Mouse (Mus musculus): ENCODE results near the gene Fuca2.
"Not testable (repeated sequence)": the region's sequence is repeated elsewhere in the genome, so short reads cannot be mapped to it uniquely, and the experiment has no call there.

The Fuca2 gene

DNA sequence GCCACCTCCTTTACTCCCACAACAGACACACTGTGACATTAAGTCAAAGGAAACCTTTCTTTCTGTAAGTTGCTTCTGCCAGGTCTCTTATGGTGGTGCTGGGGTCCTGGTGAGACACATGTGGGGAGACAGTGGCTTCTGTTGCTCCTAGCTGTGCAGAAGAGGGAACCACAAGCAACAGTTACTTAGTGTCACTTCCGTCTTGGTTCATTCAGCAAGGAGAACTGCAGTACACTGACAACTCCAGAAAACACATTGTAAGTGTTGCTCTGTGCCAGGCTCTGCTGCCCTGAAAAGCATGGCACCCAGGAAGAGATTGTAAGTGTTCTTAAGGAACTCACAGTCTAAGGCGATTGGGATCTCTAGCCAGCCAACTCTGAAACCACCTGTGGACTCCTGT is at the start of gene Fuca2:
Gene Fuca2 (plus strand): TSS at position 210 of the 400 bp plus-strand sequence.
- DNase-seq (ENCODE audit: extremely low read depth, insufficient read length, low spot score) = no peak

DNA sequence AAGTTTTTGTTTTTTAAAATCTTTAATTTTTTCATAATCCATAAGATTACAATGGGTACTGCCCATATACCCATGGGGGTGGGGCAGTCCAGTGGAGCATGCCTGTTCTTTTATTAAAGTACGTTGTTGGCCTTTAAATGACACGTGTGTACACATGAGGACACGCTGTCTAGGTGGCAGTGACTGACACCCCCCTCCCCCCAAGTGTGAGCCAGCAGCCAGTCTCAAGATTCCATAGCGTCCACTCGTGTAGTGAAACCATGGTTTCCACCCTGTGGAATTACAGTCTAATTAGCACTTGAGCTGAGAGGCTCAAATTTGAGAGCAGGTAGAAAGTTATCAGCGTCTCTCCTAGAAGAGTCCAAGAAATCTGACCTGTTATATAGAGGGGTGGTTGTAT is 47.7 kb upstream of the Fuca2 start:
- no peak for DNase-seq (ENCODE audit: extremely low read depth, insufficient read length, low spot score)

DNA sequence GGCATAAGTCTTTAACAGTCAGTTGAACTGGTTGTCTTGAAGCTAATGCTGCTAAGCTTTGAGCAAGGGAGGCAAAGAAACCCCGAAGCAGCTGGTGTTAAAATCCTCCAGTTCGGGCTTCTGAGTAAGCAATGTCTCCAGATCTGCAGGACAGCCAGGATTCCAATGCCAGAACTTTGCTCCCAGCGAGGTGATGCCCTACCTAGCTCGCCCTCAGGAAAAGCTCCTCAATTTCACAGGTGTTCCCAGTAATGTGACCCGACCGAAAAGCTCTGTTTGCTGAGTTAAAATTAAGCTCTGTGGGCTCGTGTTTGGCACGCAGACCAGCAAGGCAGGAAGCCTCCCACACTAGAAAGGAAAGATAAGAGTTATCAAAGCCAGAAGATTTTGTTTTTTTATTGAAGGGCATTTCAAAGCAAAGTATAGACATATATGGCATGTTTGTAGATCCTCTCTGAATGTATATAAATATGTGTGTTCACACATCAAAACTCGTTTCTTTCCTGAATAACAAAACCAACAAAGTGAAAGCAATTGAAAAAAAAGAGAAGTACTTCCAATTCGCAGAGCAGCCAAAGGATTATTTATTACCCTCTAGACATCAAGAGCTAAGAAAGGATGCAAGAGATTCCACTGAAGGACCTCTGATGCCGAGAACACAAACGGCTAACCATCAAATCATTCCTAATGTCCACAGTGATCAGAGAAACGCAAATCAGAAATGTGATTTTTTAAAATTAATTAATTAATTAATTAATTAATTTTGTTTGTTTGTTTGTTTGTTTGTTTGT is 45.9 kb upstream of the Fuca2 start:
- no peak for DNase-seq (ENCODE audit: extremely low read depth, insufficient read length, low spot score)

DNA sequence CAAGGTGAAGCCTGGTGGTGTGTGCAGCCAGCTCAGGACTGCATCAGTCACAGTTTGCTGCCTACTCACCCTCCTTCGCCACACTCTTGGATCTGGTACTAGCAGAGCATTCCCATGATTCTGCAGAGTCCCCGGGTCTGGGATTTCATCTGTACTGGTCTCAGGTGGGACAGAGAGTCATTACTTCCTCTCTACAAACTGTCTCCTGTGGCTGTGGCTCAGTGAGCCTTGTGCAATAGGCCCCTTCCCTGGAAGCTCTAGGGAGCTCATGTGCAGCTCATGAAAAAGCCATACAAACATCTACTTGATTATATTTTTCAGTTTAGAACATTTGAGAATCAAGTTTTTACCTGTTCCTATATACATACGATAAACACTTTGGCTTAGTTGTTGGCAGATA is 35.0 kb upstream of the Fuca2 start:
- DNase-seq (ENCODE audit: extremely low read depth, insufficient read length, low spot score) = not testable (repeated sequence)

DNA sequence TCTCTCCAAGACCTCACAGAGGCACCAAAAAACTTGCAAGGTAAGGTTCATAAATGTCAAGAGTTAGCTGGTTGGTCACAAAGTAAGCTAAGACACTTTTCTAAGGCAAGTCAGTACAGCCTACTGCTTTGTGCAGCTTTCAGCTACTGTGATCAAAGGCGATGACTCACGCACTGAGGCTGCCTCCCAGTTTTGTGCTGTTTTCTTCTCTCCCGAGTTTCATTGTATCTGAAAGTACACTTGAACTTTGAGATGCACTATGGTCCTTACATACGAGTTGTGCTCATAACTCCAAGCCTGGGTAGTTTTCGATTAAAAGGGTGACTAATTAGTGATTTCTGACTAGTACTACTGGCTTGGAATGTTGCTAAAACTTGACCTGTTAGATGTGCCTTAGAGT is 32.4 kb upstream of the Fuca2 start:
- no peak for DNase-seq (ENCODE audit: extremely low read depth, insufficient read length, low spot score)

DNA sequence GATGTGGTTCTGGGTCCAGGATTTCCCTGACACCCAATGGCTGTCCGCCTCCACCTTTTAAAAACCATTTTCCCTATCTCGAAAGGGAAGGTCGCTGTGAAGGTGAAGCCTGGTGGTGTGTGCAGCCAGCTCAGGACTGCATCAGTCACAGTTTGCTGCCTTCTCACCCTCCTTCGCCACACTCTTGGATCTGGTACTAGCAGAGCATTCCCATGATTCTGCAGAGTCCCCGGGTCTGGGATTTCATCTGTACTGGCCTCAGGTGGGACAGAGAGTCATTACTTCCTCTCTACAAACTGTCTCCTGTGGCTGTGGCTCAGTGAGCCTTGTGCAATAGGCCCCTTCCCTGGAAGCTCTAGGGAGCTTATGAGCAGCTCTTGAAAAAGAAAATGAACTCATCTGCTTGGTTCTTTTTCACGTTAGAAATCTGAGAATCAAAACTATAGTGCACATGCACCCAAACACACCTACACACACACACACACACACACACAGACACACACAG is 31.3 kb upstream of the Fuca2 start:
- DNase-seq (ENCODE audit: extremely low read depth, insufficient read length, low spot score) = not testable (repeated sequence)

DNA sequence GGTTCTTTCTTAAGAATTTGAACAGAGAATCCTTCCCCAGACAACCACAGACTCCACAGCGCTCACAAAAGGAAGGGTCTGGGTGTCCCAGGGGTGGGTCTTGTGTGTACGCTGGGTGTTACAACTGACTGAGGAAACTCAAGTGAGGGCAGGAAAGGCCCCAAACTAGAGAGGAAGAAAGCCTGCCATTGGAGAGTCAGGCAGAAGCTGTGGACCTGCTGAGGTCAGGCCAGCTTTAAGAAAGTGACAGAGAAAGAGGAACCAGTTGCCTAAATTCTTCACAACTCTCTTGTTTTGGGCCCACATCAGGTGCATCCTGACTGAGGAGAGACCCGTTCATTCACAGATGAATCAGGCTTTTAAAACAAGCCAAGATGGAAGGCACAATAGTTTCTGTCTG is 29.1 kb upstream of the Fuca2 start:
- DNase-seq (ENCODE audit: extremely low read depth, insufficient read length, low spot score) = no peak

DNA sequence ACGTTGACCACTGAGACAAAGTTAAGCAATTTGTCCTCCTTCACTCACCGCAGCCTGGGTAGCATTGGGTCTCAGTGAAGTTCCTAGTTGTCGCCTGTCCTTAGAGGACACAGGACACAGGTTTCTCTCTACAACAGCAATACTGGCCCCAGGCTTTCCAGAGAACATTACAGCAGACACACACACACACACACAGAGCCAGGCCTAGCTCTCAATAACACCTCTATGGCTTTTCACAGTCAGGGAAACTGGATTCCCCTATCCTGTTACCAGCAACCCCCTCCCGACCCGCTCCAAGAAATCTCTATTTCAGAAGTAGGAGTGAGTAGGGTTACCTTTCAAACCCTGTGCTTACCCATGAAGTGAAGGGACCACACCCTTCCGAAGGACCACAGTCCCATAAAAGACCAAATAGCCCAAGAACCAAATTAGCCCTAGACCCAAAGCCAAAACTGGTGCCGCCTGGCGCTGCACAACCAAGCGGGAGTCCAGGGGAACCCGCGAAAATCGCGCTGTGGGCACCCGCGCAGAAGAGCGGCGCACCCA is 26.0 kb upstream of the Fuca2 start:
- no peak for DNase-seq (ENCODE audit: extremely low read depth, insufficient read length, low spot score)

DNA sequence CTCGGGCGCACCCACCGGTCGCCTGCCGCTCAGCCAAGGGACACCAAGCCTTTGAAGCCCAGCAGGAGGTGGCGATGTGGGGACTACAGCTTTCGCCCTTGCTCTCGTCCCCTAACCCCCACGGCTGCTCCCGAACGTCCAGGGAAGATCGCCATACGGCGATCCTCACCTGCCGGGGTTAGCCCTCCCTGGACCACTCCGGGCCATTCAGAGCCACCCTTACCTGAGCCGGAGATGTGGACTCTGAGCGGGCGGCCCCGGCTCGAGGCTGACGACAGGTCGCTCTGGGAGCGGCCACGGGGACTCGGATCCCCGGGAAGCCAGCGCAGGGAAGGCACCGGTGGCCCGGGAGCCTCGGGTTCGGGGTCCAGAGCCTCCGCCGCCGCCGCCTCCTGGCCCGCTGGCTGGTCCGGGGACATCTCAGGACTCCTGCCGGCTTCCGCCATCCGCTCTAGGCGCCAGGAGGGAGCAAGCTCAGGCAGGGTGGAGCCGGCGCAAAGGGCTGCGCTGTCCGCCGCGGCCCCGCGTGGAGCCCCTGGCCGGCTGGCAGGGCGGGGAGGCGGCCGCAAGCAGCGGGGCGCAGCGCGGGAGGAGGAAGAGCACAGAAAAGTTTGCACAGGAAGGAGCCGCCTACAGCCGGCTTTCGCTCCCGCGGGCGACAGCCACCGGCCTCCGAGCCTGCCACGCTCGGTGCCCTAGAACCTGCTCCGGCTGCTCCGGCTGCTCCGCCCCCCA is 25.3 kb upstream of the Fuca2 start, which contains the start of gene Phactr2:
Gene Phactr2 (minus strand): TSS at position 580 of the 735 bp plus-strand sequence.
- no peak for DNase-seq (ENCODE audit: extremely low read depth, insufficient read length, low spot score)

DNA sequence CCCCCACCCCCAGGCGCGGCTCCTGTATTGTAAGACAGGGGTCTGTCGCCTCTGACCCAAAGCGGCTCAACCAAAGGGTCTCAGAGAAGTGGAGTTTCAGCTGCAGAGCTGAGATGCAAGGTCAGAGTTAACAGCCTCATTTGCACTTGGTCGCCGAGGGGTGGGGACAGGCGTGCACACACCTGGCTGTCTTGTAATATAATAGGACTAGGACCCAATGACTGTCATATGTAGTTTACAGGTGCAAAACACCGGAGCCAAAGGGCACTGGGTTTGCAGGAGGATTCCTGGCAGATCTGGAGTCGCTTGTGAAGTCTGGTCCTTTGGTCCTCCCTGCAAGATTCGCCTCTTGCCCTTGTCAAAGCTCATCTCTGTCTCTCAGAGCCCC is 24.8 kb upstream of the Fuca2 start:
- no peak for DNase-seq (ENCODE audit: extremely low read depth, insufficient read length, low spot score)

DNA sequence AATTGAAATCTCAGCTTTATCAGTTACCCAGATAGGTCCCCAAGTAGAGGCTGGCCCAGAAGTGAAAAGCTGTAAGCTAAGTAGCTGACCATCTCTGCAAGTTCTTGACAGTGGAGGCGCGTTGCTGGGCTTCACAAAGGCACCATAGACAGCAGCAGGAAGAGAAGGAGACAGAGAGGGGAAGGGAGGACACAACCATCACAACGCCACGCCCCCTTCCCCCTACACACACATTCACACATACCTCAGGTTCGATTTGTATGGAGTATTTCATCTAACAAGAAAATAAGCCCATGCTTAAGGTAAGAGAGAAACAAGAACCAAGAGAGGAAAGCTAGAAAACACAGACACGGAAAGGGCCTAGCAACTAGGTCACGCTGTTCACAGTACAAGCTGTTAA is 24.2 kb upstream of the Fuca2 start:
- DNase-seq (ENCODE audit: extremely low read depth, insufficient read length, low spot score) = no peak

DNA sequence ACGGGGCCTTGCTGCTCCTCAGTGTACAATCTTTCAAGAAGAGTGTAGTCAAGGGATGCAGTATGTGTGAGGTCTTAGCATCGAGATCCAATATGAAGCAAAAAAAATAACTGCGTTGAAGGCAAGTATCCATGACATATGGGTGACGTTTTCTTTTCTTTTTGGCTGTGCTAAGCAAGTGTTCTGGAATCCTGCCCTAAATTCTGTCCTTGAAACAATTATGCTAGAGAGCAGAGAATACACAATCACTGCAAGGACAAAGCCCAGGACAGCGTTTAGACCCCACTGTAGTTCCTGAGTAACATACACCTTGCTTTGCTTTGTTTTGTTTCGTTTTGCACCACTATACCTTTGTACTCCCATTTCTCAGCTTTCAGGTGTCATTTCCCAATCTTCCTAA is 20.0 kb upstream of the Fuca2 start:
- DNase-seq (ENCODE audit: extremely low read depth, insufficient read length, low spot score) = no peak

DNA sequence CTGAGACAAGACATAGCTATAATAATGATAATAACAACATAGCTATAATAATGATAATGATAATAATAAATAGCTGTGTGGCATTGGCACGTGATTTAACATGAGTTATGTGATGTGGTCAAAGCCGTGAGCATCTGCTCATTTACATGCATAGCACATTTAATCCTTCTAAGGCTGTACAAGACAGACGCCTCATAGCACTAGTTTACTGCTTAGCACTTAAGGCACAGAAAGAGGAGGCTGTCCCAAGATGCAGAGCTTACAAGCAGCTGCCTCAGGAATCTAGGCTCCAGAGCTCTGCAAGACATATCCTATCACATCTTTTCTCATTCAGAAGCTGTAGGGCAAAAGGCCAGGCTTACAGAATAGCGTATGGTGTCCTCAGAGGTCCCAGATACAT is 13.4 kb upstream of the Fuca2 start:
- DNase-seq (ENCODE audit: extremely low read depth, insufficient read length, low spot score) = no peak

DNA sequence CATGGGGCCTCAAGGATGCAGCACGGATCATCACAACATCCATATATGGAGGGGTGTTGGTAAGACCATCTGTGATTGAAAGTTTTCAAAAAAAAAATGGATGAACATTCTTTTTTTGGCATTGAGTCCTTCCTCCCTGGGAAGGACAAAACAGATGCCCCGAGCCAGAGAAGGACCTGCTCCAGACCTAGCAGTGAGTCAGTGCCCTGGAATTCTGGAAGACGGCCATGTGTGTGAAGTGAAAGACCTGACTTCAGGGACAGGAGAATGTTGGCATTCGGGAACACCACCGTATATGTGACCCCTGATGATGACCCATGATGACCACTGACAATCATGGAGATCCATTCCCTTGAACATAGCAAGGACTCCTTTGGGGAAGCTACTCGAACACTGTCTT is 9.7 kb upstream of the Fuca2 start:
- DNase-seq (ENCODE audit: extremely low read depth, insufficient read length, low spot score) = peak; percentile 46

DNA sequence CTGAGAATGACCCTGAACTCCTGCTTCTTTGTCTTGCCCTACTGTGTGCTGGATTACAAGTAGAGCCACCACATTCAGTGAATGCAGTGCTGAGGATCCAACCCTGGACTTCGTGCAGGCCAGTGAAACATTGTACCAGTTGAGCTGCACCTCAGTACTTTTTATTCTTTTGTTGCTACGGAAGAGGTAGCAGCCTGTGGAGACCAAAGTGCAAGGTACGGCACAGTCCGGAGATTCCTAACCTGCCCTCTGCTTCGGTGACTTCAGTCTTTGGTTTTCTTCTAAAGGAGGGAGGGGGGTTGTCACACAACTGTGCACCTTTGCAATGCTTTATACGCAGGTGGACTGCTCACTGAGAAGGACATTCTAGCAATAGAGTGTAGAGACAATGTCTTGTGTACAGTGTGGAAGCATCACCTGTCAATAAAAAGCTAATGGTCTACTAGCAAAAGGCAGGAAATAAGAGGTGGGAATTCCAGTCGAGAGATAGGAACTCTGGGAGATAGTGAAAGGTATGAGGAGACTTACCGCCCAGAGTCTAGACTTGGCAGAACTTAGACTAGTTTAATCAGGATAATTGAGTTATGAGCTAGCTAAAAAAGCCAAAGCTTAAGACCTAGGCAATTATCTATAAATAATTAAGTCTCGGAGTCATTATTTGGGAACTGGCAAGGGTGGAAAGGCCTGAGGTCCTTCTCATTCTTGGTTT is 5.2 kb upstream of the Fuca2 start:
- no peak for DNase-seq (ENCODE audit: extremely low read depth, insufficient read length, low spot score)

DNA sequence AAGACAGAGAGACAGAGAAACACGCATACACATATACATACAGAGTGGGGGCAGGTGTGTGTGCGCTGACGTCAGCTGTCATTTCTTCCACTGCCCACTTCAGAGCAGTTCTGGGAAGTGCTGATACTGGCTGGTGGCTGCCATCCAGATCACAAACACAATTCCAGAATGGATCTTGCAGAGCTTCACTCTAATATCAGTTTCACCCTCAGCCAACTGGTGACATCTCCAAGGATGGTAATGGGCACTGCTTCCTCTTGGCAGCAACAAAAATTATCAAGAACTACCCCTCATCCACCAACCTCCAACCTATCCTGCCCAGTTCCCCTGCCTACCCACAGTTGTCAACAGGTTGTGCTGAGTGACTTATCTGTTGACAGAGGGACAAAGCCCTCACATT is 3.0 kb upstream of the Fuca2 start:
- DNase-seq (ENCODE audit: extremely low read depth, insufficient read length, low spot score) = no peak

DNA sequence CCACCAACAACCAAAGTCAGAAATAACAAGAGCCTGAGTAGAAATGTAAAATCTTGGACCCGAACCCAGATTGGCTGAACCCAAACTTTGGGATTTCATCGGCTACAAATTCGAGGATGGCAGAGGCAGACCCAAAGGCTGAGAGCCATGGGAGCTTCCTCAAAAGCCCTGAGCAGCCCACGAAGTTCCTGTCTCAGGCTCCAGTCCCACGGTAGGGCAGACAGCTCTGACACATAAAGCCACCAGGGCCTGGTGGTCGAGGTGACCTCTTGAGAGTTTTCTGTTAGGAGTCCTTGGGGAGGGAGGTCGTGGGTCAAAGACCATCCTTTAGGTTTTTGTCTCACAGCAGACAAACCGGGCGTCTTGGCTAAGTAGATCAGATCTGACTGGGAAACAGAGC is 1.1 kb downstream of the Fuca2 start:
- DNase-seq (ENCODE audit: extremely low read depth, insufficient read length, low spot score) = no peak

DNA sequence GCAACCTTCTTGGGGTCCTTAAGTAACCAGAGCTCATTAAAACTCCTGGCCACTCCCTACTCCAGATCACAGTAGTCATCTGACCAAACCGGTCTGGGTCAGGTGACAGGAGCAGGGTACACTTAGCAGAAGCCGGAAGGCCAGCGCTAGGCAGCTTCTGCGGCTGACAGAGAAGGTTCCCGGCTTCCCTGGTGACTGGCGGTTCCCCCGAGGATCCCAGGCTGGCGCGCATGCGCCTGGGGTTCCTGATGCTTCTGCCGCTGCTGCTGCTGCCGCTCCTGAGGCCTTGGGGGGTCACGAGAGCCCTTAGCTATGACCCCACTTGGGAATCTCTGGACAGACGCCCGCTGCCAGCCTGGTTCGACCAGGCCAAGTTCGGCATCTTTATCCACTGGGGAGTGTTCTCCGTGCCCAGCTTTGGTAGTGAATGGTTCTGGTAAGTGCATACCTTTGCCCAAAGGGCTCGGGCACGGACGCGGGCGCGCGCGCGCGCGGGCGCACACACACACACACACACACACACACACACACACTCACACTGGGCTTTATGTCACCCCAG is 1.7 kb downstream of the Fuca2 start:
- DNase-seq (ENCODE audit: extremely low read depth, insufficient read length, low spot score) = peak; percentile 90

DNA sequence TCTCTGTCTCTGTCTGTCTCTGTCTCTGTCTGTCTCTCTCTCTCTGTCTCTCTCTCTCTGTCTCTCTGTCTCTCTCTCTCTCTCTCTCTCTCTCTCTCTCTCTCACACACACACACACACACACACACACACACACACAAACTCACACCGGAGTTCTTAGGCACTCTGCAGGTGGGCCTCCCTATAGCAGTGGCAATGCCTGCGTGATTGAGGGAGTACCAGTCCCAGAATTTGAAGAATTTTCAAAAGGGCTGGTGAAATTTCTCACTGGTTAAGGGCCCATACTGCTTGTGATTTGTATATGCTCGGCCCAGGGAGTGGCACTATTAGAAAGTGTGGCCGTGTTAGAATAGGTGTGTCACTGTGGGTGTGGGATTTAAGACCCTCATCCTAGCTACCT is 2.2 kb downstream of the Fuca2 start:
- DNase-seq (ENCODE audit: extremely low read depth, insufficient read length, low spot score) = peak; percentile 23

DNA sequence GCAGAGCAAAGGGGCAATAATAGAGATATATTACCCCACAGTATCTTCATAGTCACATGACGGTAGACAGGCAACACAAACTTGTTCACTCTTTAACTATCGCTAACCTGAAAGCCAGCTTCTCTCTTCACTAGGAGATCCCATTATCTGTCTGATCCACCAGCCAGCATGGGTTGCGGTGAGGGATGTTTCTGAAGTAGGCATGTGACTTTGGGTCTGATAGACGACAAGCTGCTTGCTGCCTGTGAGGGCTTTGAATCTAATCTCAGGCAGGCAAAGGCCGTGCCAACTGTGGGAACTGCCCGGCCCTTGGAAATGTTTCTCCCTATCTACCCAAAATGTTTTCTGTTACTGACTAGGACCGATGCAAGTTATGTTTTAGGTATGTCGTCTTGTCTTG is 3.0 kb downstream of the Fuca2 start:
- DNase-seq (ENCODE audit: extremely low read depth, insufficient read length, low spot score) = no peak

DNA sequence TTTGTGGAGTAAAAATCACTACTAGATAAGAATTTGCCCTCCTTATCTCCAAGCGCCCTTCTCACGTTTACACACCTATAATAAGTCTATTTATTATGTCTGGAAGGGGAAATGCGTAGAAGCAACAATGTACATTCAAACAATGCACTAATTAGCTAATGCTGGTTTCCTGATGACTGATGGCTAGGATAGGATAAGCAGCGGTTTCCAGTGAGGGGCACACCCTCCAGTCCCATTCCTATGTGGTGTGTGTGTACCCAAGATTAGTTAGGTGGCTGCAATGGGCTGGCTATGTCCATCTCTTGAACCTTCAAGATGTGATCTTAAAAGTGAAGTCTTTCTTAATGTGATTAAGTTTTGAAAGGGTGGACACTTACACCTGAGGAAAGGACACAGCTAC is 22.5 kb downstream of the Fuca2 start:
- DNase-seq (ENCODE audit: extremely low read depth, insufficient read length, low spot score) = no peak
